Mouse (Mus musculus): ENCODE measurements at regions not wholly inside any gene's neighbourhood (a gene's known extent, or its start where the extent isn't known, plus 50 kb on each side); places are given as distances from the start of the nearest gene placed in this dataset.
A peak's percentile ranks its signal among the peaks of the same experiment; 100 is the strongest.

- DNase-seq, result no peak
Observed at GRCm38 (mm10) chr16:78015401-78015800, 285.9 kb upstream of the Cxadr start.

- DNase-seq, result no peak
Observed at GRCm38 (mm10) chr16:78013049-78013819, 288.1 kb upstream of the Cxadr start.

GRCm38 (mm10) chr16:78004016-78004415, 297.3 kb upstream of the Cxadr start:
- no peak for DNase-seq

GRCm38 (mm10) chr16:77992986-77993385, 308.3 kb upstream of the Cxadr start:
- DNase-seq, result no peak

GRCm38 (mm10) chr16:77989791-77990325, 311.4 kb upstream of the Cxadr start:
- no peak for DNase-seq

GRCm38 (mm10) chr16:77989139-77989538, 312.1 kb upstream of the Cxadr start:
- no peak for DNase-seq

- DNase-seq, result no peak
Observed at GRCm38 (mm10) chr16:77986884-77987529, 314.3 kb upstream of the Cxadr start.

GRCm38 (mm10) chr16:77948785-77949184, 346.9 kb upstream of the Gm11146 start:
- DNase-seq, result no peak

- DNase-seq, result no peak
Observed at GRCm38 (mm10) chr16:77945442-77945841, 343.5 kb upstream of the Gm11146 start.

- DNase-seq, result no peak
Observed at GRCm38 (mm10) chr16:77931025-77931723, 329.3 kb upstream of the Gm11146 start.

- no peak for DNase-seq
Observed at GRCm38 (mm10) chr16:77914160-77915070, 312.5 kb upstream of the Gm11146 start.

- DNase-seq, result no peak
Observed at GRCm38 (mm10) chr16:77894247-77894646, 292.4 kb upstream of the Gm11146 start.

- no peak for DNase-seq
Observed at GRCm38 (mm10) chr16:77893690-77894089, 291.8 kb upstream of the Gm11146 start.

GRCm38 (mm10) chr16:77892731-77893130, 290.8 kb upstream of the Gm11146 start:
- DNase-seq, result no peak

- DNase-seq, result no peak
Observed at GRCm38 (mm10) chr16:77889348-77889747, 287.5 kb upstream of the Gm11146 start.

GRCm38 (mm10) chr16:77885060-77885679, 283.3 kb upstream of the Gm11146 start:
- no peak for DNase-seq

- DNase-seq, result no peak
Observed at GRCm38 (mm10) chr16:77884495-77884894, 282.6 kb upstream of the Gm11146 start.

- peak; percentile 7 for DNase-seq
Observed at GRCm38 (mm10) chr16:77877006-77877405, 275.1 kb upstream of the Gm11146 start.

GRCm38 (mm10) chr16:77863246-77863645, 261.4 kb upstream of the Gm11146 start:
- DNase-seq, result no peak

- no peak for DNase-seq
Observed at GRCm38 (mm10) chr16:77852066-77852781, 250.3 kb upstream of the Gm11146 start.

Measured in adrenal gland, postnatal 14 days (tissue).